Mouse (Mus musculus): ENCODE results near the gene Slc35f1.
"Not testable (repeated sequence)": the region's sequence is repeated elsewhere in the genome, so short reads cannot be mapped to it uniquely, and the experiment has no call there.

Slc35f1 gene

GRCm38 (mm10) chr10:52791560-52791959 lies 101.2 kb downstream of the Slc35f1 start:
- DNase-seq, result peak; percentile 7

DNA sequence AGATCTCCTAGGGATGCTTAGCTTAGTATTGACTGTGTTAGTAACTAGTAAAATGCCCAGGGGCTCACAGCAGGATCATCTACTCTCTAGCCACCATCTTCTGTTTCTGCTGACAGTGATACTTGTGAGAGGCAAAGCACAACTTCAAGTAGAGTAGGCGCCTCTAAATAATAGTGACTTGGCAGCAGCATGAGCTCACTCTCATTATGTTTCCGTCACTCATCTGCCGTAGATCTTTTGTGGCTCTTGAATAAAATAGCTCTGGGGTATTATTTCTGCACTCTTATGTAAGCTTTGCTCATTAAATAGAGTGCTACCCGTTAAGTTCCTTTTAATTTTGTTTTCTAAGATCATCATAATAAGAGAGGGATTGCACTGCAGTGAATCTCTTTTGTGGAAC lies 107.1 kb downstream of the Slc35f1 start:
- no peak for DNase-seq

- no peak for DNase-seq
Observed at GRCm38 (mm10) chr10:52807808-52808207, 117.5 kb downstream of the Slc35f1 start.

DNA sequence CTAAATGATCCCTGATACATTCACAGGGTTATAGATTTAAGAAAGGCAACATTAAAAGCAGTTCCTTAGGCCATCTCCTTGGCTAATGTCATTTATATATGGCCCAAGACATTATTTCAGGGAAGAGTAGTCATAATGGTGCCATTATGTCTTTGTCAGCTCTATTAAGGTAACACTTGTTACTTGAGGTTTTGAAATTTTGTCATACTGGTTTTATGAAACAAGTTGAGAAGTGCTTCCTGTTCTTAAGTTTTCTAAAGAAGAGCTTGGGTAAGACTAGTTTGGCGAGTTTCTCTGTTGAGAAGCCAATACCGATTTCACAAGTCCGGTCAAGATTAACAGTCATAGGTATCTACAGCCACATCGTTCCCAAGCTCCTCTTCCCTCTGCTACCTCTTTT lies 122.5 kb downstream of the Slc35f1 start:
- no peak for DNase-seq

- DNase-seq, result no peak
Observed at GRCm38 (mm10) chr10:52814358-52814757, 124.0 kb downstream of the Slc35f1 start.

DNA sequence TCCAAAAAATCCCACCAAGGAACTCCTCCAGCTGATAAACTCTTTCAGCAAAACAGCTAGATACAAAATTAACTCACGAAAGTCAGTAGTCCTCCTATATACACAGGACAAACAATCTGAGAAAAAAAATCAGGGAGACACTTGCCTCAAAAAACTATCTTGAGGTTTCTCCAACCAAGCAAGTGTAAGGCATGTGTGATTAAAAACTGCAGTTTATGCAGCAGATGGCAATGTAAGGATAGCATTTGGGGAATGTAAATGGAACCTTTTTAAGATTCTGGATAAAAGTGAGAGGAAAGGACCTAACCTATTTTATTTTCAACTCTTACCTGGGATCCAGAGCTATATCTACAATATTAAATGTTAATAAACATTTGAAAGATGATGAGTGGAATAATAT lies 129.3 kb downstream of the Slc35f1 start:
- DNase-seq, result no peak

DNA sequence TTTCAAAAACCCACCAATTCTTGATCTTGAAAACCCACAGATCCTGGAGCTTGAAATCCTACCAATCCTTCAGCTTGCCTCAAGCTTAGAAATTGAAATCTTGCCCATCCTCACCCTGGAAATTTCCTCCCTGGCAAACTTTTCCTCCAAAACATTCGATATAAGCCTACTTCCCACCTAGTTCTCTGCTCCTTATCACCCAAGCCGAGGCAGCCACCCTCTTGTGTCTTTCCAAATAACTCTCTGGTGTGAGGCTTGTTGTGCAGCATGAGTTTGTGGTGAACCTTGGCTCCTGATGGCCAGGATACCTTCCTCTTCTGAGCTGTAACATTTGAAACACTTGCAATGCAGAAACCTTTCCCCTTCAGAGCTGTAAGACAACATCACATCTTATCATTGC lies 132.6 kb downstream of the Slc35f1 start:
- DNase-seq, result no peak

DNA sequence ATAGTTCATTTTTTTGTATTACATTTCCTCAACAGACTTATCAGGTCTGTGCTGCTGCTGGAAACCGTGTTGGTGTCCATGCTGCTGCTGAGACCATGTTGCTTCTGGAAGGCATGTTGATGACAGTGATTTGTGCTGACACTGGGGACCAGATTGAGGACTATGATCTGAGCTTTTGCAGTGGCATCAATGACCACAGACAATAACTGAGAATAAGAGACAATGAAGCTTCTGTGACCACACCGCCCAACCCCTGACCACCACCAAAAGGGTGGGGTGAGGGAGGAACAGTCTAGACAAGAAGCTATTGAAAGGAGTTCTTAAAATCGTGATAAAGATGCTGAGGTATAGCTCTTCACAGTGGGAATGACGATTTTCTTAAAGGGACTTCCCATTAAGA lies 135.4 kb downstream of the Slc35f1 start:
- no peak for DNase-seq

DNA sequence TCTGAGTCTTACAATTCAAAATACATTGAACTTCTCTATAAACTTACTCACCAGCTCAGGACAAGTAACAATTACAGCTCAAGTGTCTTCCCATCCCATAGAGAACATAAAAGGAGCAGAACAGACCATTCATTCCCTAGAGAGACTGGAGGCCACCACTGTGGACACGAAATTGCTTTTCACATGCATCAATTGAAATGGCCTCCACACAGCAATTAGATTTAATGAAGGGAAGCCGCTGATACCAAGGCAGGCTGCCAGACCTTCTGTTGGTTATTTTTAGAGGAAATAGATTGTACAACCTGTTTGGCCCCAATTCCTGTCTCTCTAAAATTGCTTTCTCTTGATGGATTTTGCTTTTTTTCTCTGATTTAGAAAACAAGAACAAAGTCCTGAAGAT lies 150.5 kb downstream of the Slc35f1 start:
- peak; percentile 13 for DNase-seq

DNA sequence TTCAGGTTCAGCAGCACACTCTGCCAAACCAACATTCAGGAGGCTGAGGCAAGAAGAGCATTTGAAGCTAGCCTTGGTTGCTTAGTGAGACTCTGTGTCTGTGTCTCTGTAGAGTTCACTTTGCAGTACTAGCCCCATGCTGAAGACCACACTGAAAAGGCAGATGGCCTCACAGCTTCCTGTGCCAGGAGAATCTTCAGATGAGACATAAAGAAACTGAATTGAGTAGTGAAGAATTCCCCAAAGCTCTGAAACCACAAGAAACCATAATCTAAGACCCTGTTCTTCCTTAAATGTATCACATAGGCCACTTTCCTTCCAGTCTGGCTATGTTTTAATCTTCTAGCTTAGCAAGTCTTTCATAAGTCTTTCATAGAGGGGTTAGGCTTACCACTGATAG lies 161.7 kb downstream of the Slc35f1 start:
- DNase-seq, result no peak

- no peak for DNase-seq
Observed at GRCm38 (mm10) chr10:52860851-52861250, 170.5 kb downstream of the Slc35f1 start.

DNA sequence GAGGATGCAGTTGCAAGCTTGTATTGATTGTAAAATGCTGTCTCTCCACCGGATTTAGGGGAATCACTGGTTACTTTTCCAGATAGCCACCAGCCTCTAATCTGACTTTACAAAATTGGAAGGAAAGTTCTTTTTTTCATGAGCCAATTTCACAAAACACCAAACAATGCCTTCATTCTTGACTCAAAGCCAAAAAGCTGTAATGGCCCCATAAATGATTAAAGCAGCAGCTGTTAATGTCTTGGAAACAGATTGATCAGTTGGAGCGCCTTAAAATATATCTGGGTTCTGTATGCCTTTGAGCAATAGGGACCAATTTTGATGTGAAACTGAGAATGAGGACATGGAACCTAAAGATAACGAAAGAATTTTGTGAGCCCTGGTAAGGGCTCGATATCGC lies 174.6 kb downstream of the Slc35f1 start:
- DNase-seq, result no peak

- no peak for DNase-seq
Observed at GRCm38 (mm10) chr10:52871110-52871509, 180.8 kb downstream of the Slc35f1 start.

- no peak for DNase-seq
Observed at GRCm38 (mm10) chr10:52874133-52874532, 183.8 kb downstream of the Slc35f1 start.

GRCm38 (mm10) chr10:52874712-52875111 lies 184.4 kb downstream of the Slc35f1 start:
- DNase-seq, result no peak

GRCm38 (mm10) chr10:52877263-52878021 lies 187.1 kb downstream of the Slc35f1 start:
- DNase-seq, result no peak

- no peak for DNase-seq
Observed at GRCm38 (mm10) chr10:52878093-52878801, 187.9 kb downstream of the Slc35f1 start.

DNA sequence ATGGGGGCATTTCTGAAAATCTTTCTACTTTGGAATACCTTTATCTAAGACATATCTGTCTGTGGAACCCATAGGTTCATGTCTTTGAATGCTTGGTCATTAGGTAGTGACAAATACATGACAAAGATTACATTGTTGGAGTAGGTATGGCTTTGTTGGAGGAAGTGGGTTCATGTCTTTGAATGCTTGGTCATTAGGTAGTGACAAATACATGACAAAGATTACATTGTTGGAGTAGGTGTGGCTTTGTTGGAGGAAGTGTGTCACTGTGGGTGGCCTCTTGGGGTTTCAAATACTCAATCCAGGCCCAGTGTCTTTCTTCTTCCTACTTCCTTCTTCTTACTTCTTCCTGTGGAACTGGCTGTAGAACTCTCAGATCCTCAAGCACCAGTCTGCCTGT lies 206.4 kb downstream of the Slc35f1 start:
- not testable (repeated sequence) for DNase-seq

- DNase-seq, result no peak
Observed at GRCm38 (mm10) chr10:52904914-52905313, 214.6 kb downstream of the Slc35f1 start.

DNA sequence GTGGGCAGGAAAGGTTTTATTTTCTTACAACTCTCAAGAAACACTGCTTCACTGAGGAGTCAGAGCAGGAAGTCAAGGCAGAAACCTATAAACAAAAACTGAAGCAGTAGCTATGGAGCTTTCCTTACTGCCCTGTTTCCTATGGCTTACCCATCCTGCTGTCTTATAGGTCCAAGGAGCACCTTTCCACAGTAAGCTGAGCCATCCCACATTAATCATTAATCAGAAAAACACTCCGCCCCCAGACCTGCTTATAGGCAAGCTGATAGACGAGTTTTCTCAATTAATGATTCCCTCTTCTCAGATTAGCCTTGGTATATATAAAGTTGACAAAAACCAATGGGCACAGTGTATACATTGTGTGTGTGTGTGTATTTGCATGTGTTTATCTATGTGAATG lies 221.4 kb downstream of the Slc35f1 start:
- no peak for DNase-seq

DNA sequence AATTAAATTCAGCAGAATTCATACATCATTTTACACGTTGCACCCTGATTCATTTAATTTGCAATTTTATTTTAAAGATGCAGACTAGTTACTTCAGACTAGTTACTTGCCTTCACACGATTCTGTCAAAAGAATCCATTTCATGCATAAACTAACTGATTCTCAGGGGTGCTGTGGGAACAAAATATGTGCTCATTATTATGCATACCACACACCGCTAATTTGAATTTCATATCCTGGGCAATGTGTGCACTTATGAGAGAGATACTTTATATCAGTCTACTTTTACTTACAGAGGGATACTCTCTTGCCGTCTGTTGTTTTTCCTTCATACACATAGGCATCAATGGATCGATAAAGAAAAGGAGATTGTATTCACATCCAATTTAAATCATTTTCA lies 228.4 kb downstream of the Slc35f1 start:
- DNase-seq, result no peak

DNA sequence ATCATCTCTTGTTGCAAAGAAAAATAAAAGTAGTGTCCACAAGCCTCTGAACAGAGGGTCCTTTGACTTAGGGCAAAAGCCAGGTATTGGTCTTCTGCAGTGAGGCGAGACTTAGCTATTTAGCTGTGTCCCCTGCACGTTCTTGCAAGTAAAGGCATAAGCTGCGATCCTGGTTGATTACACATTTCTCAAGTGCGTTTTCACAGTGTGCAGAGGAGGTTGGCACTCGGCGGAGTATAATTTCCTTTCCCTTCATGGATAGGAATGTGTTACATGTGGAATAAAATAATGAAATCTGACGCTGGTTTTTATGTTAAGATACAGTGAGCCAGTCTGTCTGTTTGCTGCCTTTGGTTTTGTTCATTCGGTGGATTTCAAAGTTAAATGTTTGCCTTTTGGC lies 232.8 kb downstream of the Slc35f1 start:
- no peak for DNase-seq

DNA sequence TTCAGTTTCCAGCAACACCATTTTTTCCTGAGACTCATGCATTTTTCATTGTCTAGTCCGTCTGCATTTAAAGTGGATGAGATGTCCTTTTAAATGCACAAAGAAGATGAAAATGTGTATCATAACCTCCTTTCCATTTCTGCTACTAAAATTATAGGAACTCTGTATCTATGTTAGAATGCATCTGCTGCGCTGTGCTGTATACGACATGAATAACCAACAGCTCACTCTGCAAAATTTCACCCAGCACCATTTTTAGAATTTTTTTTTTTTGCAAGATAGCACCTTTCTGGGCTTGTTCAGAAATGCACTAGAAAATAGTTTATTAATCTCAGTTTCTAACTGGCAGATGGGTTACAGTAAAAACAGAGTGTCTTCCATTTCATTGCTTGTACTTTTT lies 236.0 kb downstream of the Slc35f1 start:
- no peak for DNase-seq

DNA sequence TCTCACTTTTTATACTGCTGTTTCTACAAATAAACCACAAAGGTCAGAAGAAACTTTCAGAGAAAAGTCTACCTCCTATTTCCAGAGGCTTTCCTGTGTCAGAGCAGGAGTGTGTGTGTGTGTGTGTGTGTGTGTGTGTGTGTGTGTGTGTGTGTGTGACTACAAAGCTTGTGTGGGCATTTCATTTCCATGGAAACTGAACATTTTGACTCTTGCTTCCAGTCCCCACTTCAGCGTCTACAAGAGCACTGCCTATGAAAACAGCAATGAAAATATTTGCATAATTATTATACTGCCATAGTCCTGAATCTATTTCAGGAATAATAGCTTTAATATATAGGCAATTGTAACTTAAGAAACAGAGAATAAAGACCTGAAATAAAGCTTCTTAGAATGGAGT lies 241.8 kb downstream of the Slc35f1 start:
- DNase-seq, result no peak

- no peak for DNase-seq
Observed at GRCm38 (mm10) chr10:52934615-52935014, 244.3 kb downstream of the Slc35f1 start.
